Mouse (Mus musculus) spleen, adult 2 months (tissue): ENCODE measurements around the gene Spata31d1a.

ENCODE experiments used
- CTCF ChIP-seq: fragments of 200-500 bp; IDR thresholded peaks from 2 replicates; pipeline ENCODE4 v1.5.1; 2011; ENCODE audit warnings: mild to moderate bottlenecking, inconsistent platforms; ENCODE audit not compliant: insufficient read depth, insufficient read length, insufficient replicate concordance; ENCODE audit errors: extremely low read depth
- POLR2A ChIP-seq: fragments of 200-500 bp; IDR thresholded peaks from 2 replicates; pipeline ENCODE4 v1.6.1; 2011; ENCODE audit warnings: low read depth, low read length, inconsistent platforms

GRCm38 (mm10) chr13:59689843-59690242 is 20.3 kb downstream of the Spata31d1a start:
- TF ChIP-seq CTCF (no peak), POLR2A (no peak)
